Mouse (Mus musculus) kidney, postnatal 0 days (tissue): ENCODE data around the gene St6galnac4. TPM values are rescaled to one million over a fixed set of nuclear protein-coding genes. Genes with fewer than 3 reads are reported as not detected.

Source experiments
- ATAC-seq: fragments of 200-750 bp; cut with Nextera tagmentation; replicated peaks from 2 replicates; pipeline ENCODE4 v1.8.0; 2017; ENCODE audit warnings: low read depth, moderate number of reproducible peaks, moderate TSS enrichment, moderate library complexity; ENCODE audit not compliant: low FRiP score
- DNase-seq: peaks from one replicate; pipeline ENCODE4 v3.0.0-alpha.2; 2016; ENCODE audit warnings: low spot score
- H3K27ac ChIP-seq: fragments of 300-500 bp; sonication (generic); 2 replicates; pipeline ENCODE4 v1.5.1; 2014; ENCODE audit warnings: mild to moderate bottlenecking
- H3K27me3 ChIP-seq: fragments of 300-500 bp; sonication (generic); 2 replicates; pipeline ENCODE4 v1.6.1; 2014; ENCODE audit warnings: low read length, mixed read lengths; ENCODE audit not compliant: insufficient read depth
- H3K36me3 ChIP-seq: fragments of 300-500 bp; sonication (generic); 2 replicates; pipeline ENCODE4 v1.6.1; 2014; ENCODE audit warnings: low read length, mixed read lengths; ENCODE audit not compliant: insufficient read depth
- H3K4me1 ChIP-seq: fragments of 300-500 bp; sonication (generic); replicated peaks from 2 replicates; pipeline ENCODE4 v1.6.1; 2014; ENCODE audit warnings: antibody characterized with exemption, low read length, mixed read lengths; ENCODE audit not compliant: insufficient read depth
- H3K4me2 ChIP-seq: fragments of 300-500 bp; sonication (generic); 2 replicates; pipeline ENCODE4 v1.6.1; 2014; ENCODE audit warnings: mild to moderate bottlenecking, low read length, moderate library complexity, mixed read lengths
- H3K4me3 ChIP-seq: fragments of 300-500 bp; sonication (generic); replicated peaks from 2 replicates; pipeline ENCODE4 v1.5.1; 2014; ENCODE audit warnings: low read depth, low read length
- H3K9ac ChIP-seq: fragments of 300-500 bp; sonication (generic); 2 replicates; pipeline ENCODE4 v1.6.1; 2014; ENCODE audit warnings: low read depth, low read length
- H3K9me3 ChIP-seq: fragments of 300-500 bp; sonication (generic); replicated peaks from 2 replicates; pipeline ENCODE4 v1.6.1; 2016; ENCODE audit warnings: low read length, inconsistent platforms, mixed read lengths
- CTCF ChIP-seq: IDR thresholded peaks from 2 replicates; pipeline ENCODE4 v1.5.1; 2016; ENCODE audit warnings: antibody characterized with exemption, low read depth, mild to moderate bottlenecking, moderate library complexity
- WGBS: fragments of 180-500 bp; shearing (Covaris S2); extraction: QIAGEN DNeasy Blood & Tissue Kit; methylation state at CpG from one replicate; pipeline ENCODE4 v1.1.7; 2014; 5-methylcytosine and 5-hydroxymethylcytosine counted together
- polyA plus RNA-seq: library from polyadenylated mRNA; unstranded; fragments of >200 nt; fragmentation: Nextera tagmentation; extraction: Ambion mirVana; gene quantifications from 2 replicates; pipeline ENCODE4 v1.2.1, GENCODE M21; 2015

St6galnac4 gene
- polyA plus RNA-seq, 1 experiment from 2014 or later = 15.8 TPM

- H3K4me2 ChIP-seq = peak overlapping the region; percentile 51
- 0 out of 2 replicates have a peak overlapping the region, but pooled peaks have one; percentile 31 for H3K27ac ChIP-seq
- no peak for TF ChIP-seq CTCF
- H3K9ac ChIP-seq = peak overlapping the region; percentile 72
- no peak for ATAC-seq
- no peaks in the 10 kb centered on the region for H3K36me3 ChIP-seq
- H3K27me3 ChIP-seq = no peaks in the 10 kb centered on the region
- H3K4me3 ChIP-seq = peak overlapping the region; percentile 45
- peaks cover 8% of the 10 kb centered on the region; the same call in 1 of the 2 replicates for H3K4me1 ChIP-seq
- no peak for DNase-seq
- H3K9me3 ChIP-seq = no peaks in the 10 kb centered on the region
- WGBS = 82% methylated on average over 7 of the region's 7 CpGs
Observed at GRCm38 (mm10) chr2:32647366-32647765, 60.5 kb downstream of the St6galnac4 start.

Other genes with a start within 250 kb of the St6galnac4 start
- gene Ciz1, start 234.8 kb upstream of the St6galnac4 start, polyA plus RNA-seq = 33.7 and 33.8 TPM in 2 replicates
- gene Dnm1, start 233.8 kb upstream of the St6galnac4 start, polyA plus RNA-seq = 5.3 and 5.6 TPM in 2 replicates
- 87.0 and 96.8 TPM in 2 replicates for gene 1110008P14Rik, start 205.2 kb upstream of the St6galnac4 start, polyA plus RNA-seq
- gene Lcn2, start 198.8 kb upstream of the St6galnac4 start, polyA plus RNA-seq = 43.5 and 50.3 TPM in 2 replicates
- 44.1 and 44.8 TPM in 2 replicates for gene Ptges2, start 191.2 kb upstream of the St6galnac4 start, polyA plus RNA-seq
- gene Naif1, start 136.6 kb upstream of the St6galnac4 start, polyA plus RNA-seq = 4.7 TPM in 2 replicates
- gene Slc25a25, start 135.7 kb upstream of the St6galnac4 start, polyA plus RNA-seq = 15.0 and 16.9 TPM in 2 replicates
- gene Fam102a, start 51.8 kb upstream of the St6galnac4 start, polyA plus RNA-seq = 13.9 and 16.9 TPM in 2 replicates
- gene Dpm2, start 16.2 kb upstream of the St6galnac4 start, polyA plus RNA-seq = 105 and 110 TPM in 2 replicates
- gene Pip5kl1, start 12.3 kb upstream of the St6galnac4 start, polyA plus RNA-seq = 0.42 and 0.61 TPM in 2 replicates
- gene 9430097D07Rik, start 11.4 kb upstream of the St6galnac4 start, polyA plus RNA-seq = 0.08 TPM in 1 of 2 replicates, not detected in the other
- 13.7 and 15.3 TPM in 2 replicates for gene St6galnac6, start 12.6 kb downstream of the St6galnac4 start, polyA plus RNA-seq
- 38.7 and 41.6 TPM in 2 replicates for gene Ak1, start 34.7 kb downstream of the St6galnac4 start, polyA plus RNA-seq
- 71.6 and 76.3 TPM in 2 replicates for gene Eng, start 59.5 kb downstream of the St6galnac4 start, polyA plus RNA-seq
- 36.1 and 36.2 TPM in 2 replicates for gene Fpgs, start 117.0 kb downstream of the St6galnac4 start, polyA plus RNA-seq
- 87.4 and 90.6 TPM in 2 replicates for gene Cdk9, start 126.0 kb downstream of the St6galnac4 start, polyA plus RNA-seq
- gene Sh2d3c, start 134.0 kb downstream of the St6galnac4 start, polyA plus RNA-seq = 31.1 and 31.3 TPM in 2 replicates
- gene 6330409D20Rik, start 153.9 kb downstream of the St6galnac4 start, polyA plus RNA-seq = 0.11 TPM in 1 of 2 replicates, not detected in the other
- 74.9 and 79.4 TPM in 2 replicates for gene Tor2a, start 170.1 kb downstream of the St6galnac4 start, polyA plus RNA-seq
- gene Ttc16, start 188.5 kb downstream of the St6galnac4 start, polyA plus RNA-seq = 0.13 and 0.18 TPM in 2 replicates
- gene Ptrh1, start 188.7 kb downstream of the St6galnac4 start, polyA plus RNA-seq = 7.0 and 7.8 TPM in 2 replicates
- gene Cfap157, start 197.3 kb downstream of the St6galnac4 start, polyA plus RNA-seq = 0.45 and 0.48 TPM in 2 replicates